Mouse (Mus musculus) heart, postnatal 0 days (tissue): ENCODE measurements at regions not wholly inside any gene's neighbourhood (a gene's known extent, or its start where the extent isn't known, plus 50 kb on each side); places are given as distances from the start of the nearest gene placed in this dataset.

Experiments
- ATAC-seq: fragments of 200-750 bp; cut with Nextera tagmentation; 2 replicates; pipeline ENCODE4 v1.8.0; 2017; ENCODE audit warnings: low read depth, moderate number of reproducible peaks, moderate library complexity; ENCODE audit not compliant: insufficient read depth
- DNase-seq: peaks from one replicate; pipeline ENCODE4 v3.0.0-alpha.2; 2016; ENCODE audit warnings: low spot score
- H3K27ac ChIP-seq: fragments of 300-500 bp; sonication (generic); 2 replicates; pipeline ENCODE4 v1.5.1; 2014; ENCODE audit warnings: low read depth, mild to moderate bottlenecking
- H3K27me3 ChIP-seq: fragments of 300-500 bp; sonication (generic); 2 replicates; pipeline ENCODE4 v1.6.1; 2014; ENCODE audit warnings: low read length, mixed read lengths; ENCODE audit not compliant: control insufficient read depth, insufficient read depth
- H3K36me3 ChIP-seq: fragments of 300-500 bp; sonication (generic); replicated peaks from 2 replicates; pipeline ENCODE4 v1.6.1; 2014; ENCODE audit warnings: low read length, mixed read lengths; ENCODE audit not compliant: control insufficient read depth, insufficient read depth
- H3K4me1 ChIP-seq: fragments of 300-500 bp; sonication (generic); 2 replicates; pipeline ENCODE4 v1.6.1; 2014; ENCODE audit warnings: antibody characterized with exemption; ENCODE audit not compliant: control insufficient read depth, insufficient read depth
- H3K4me2 ChIP-seq: fragments of 300-500 bp; sonication (generic); 2 replicates; pipeline ENCODE4 v1.6.1; 2014; ENCODE audit warnings: low read depth, mild to moderate bottlenecking, low read length, moderate library complexity
- H3K4me3 ChIP-seq: fragments of 300-500 bp; sonication (generic); 2 replicates; pipeline ENCODE4 v1.5.1; 2014; ENCODE audit warnings: low read depth, low read length
- H3K9ac ChIP-seq: fragments of 300-500 bp; sonication (generic); replicated peaks from 2 replicates; pipeline ENCODE4 v1.6.1; 2014; ENCODE audit warnings: low read depth, low read length, mixed read lengths
- H3K9me3 ChIP-seq: fragments of 300-500 bp; sonication (generic); replicated peaks from 2 replicates; pipeline ENCODE4 v1.6.1; 2016; ENCODE audit warnings: low read length; ENCODE audit not compliant: control insufficient read depth
- CTCF ChIP-seq: IDR thresholded peaks from 2 replicates; pipeline ENCODE4 v1.5.1; 2016; ENCODE audit warnings: antibody characterized with exemption, control low read depth, low read depth
- EP300 ChIP-seq: IDR thresholded peaks from 2 replicates; pipeline ENCODE4 v1.6.1; 2016; ENCODE audit warnings: antibody characterized with exemption, low read depth
- WGBS: fragments of 180-500 bp; shearing (Covaris S2); extraction: QIAGEN DNeasy Blood & Tissue Kit; methylation state at CpG from one replicate; pipeline ENCODE4 v1.1.7; 2014; 5-methylcytosine and 5-hydroxymethylcytosine counted together

- no peaks in the 10 kb centered on the region for H3K9me3 ChIP-seq
- no peaks in the 10 kb centered on the region for H3K27me3 ChIP-seq
- no peak overlapping the region for H3K27ac ChIP-seq
- no peak overlapping the region for H3K4me3 ChIP-seq
- TF ChIP-seq EP300 (no peak), CTCF (no peak)
- H3K4me1 ChIP-seq = no peaks in the 10 kb centered on the region
- H3K9ac ChIP-seq = no peak overlapping the region
- DNase-seq (no peak), ATAC-seq (no peak)
- 73% methylated on average over 3 of the region's 3 CpGs for WGBS
- H3K36me3 ChIP-seq = no peaks in the 10 kb centered on the region
- H3K4me2 ChIP-seq = no peak overlapping the region
These were observed 308.0 kb downstream of the Gbe1 start for GRCm38 (mm10) chr16:70621750-70622149.

GRCm38 (mm10) chr16:70643630-70644264 lies 330.0 kb downstream of the Gbe1 start:
- no peak for ATAC-seq
- TF ChIP-seq EP300 (no peak), CTCF (no peak)
- 72% methylated on average over 9 of the region's 9 CpGs for WGBS
- Histone ChIP-seq H3K4me3 (no peak overlapping the region), H3K27ac (no peak overlapping the region), H3K27me3 (no peaks in the 10 kb centered on the region), H3K4me2 (no peak overlapping the region), H3K9me3 (no peaks in the 10 kb centered on the region), H3K9ac (no peak overlapping the region), H3K4me1 (no peaks in the 10 kb centered on the region), H3K36me3 (no peaks in the 10 kb centered on the region)
- DNase-seq = no peak

- TF ChIP-seq EP300 = no peak
- TF ChIP-seq CTCF = no peak
- Histone ChIP-seq H3K27ac (no peak overlapping the region), H3K9me3 (no peaks in the 10 kb centered on the region), H3K36me3 (no peaks in the 10 kb centered on the region), H3K9ac (no peak overlapping the region), H3K4me2 (no peak overlapping the region), H3K27me3 (no peaks in the 10 kb centered on the region), H3K4me1 (no peaks in the 10 kb centered on the region), H3K4me3 (no peak overlapping the region)
- no peak for ATAC-seq
- WGBS = 72% methylated on average over 8 of the region's 8 CpGs
- no peak for DNase-seq
These were observed 331.0 kb downstream of the Gbe1 start for GRCm38 (mm10) chr16:70644695-70645279.

- DNase-seq = no peak
- H3K27me3 ChIP-seq = no peaks in the 10 kb centered on the region
- ATAC-seq = no peak
- H3K4me2 ChIP-seq = no peak overlapping the region
- H3K9ac ChIP-seq = no peak overlapping the region
- H3K27ac ChIP-seq = no peak overlapping the region
- H3K4me1 ChIP-seq = no peaks in the 10 kb centered on the region
- no peaks in the 10 kb centered on the region for H3K9me3 ChIP-seq
- no peak overlapping the region for H3K4me3 ChIP-seq
- 56% methylated on average over 6 of the region's 6 CpGs for WGBS
- TF ChIP-seq CTCF (no peak), EP300 (no peak)
- H3K36me3 ChIP-seq = no peaks in the 10 kb centered on the region
These were observed 340.8 kb downstream of the Gbe1 start for GRCm38 (mm10) chr16:70654429-70655081.

- ATAC-seq (no peak), DNase-seq (no peak)
- no peak overlapping the region for H3K4me2 ChIP-seq
- H3K9ac ChIP-seq = no peak overlapping the region
- no peaks in the 10 kb centered on the region for H3K36me3 ChIP-seq
- TF ChIP-seq CTCF (no peak), EP300 (no peak)
- no peaks in the 10 kb centered on the region for H3K9me3 ChIP-seq
- no peak overlapping the region for H3K4me3 ChIP-seq
- H3K27ac ChIP-seq = no peak overlapping the region
- no peaks in the 10 kb centered on the region for H3K27me3 ChIP-seq
- WGBS = 78% methylated on average over 6 of the region's 6 CpGs
- no peaks in the 10 kb centered on the region for H3K4me1 ChIP-seq
These were observed 376.1 kb downstream of the Gbe1 start for GRCm38 (mm10) chr16:70689826-70690225.
